Mouse (Mus musculus) forebrain, embryonic 12.5 days (tissue): ENCODE data around the gene Tmem235. TPM values are rescaled to one million over a fixed set of nuclear protein-coding genes. Genes with fewer than 3 reads are reported as not detected.
A peak's percentile ranks its signal among the peaks of the same experiment; 100 is the strongest.

ENCODE experiments used
- ATAC-seq: fragments of 200-750 bp; cut with Nextera tagmentation; 2 replicates; pipeline ENCODE4 v1.8.0; 2017; ENCODE audit warnings: moderate TSS enrichment; ENCODE audit not compliant: low FRiP score
- H3K27ac ChIP-seq: fragments of 300-500 bp; sonication (generic); 2 replicates; pipeline ENCODE4 v1.5.1; 2016; ENCODE audit warnings: mild to moderate bottlenecking
- H3K27me3 ChIP-seq: fragments of 300-500 bp; sonication (generic); 2 replicates; pipeline ENCODE4 v1.6.1; 2016; ENCODE audit warnings: mild to moderate bottlenecking
- H3K36me3 ChIP-seq: fragments of 300-500 bp; sonication (generic); replicated peaks from 2 replicates; pipeline ENCODE4 v1.6.1; 2016; ENCODE audit warnings: mild to moderate bottlenecking
- H3K4me1 ChIP-seq: fragments of 300-500 bp; sonication (generic); 2 replicates; pipeline ENCODE4 v1.6.1; 2016
- H3K4me2 ChIP-seq: fragments of 300-500 bp; sonication (generic); 2 replicates; pipeline ENCODE4 v1.6.1; 2016; ENCODE audit warnings: mild to moderate bottlenecking, moderate library complexity
- H3K4me3 ChIP-seq: fragments of 300-500 bp; sonication (generic); replicated peaks from 2 replicates; pipeline ENCODE4 v1.5.1; 2016; ENCODE audit warnings: mild to moderate bottlenecking
- H3K9ac ChIP-seq: fragments of 300-500 bp; sonication (generic); 2 replicates; pipeline ENCODE4 v1.6.1; 2016; ENCODE audit warnings: mild to moderate bottlenecking
- H3K9me3 ChIP-seq: fragments of 300-500 bp; sonication (generic); 2 replicates; pipeline ENCODE4 v1.6.1; 2016
- WGBS: fragments of 180-500 bp; shearing (Covaris S2); methylation state at CpG from one replicate; pipeline ENCODE4 v1.1.7; 2016; 5-methylcytosine and 5-hydroxymethylcytosine counted together
- polyA plus RNA-seq: library from polyadenylated mRNA; unstranded; fragments of >200 nt; fragmentation: Nextera tagmentation; extraction: Ambion mirVana; gene quantifications from 2 replicates; pipeline ENCODE4 v1.2.1, GENCODE M21; 2016

The Tmem235 gene
- polyA plus RNA-seq, 1 experiment from 2014 or later = not detected

- Histone ChIP-seq H3K9ac (peak within 1 kb of the TSS; percentile 64), H3K4me3 (peak within 1 kb of the TSS; percentile 62), H3K9me3 (no peaks in the 10 kb centered on the region), H3K27me3 (peaks cover 24% of the 10 kb centered on the region), H3K27ac (no peak within 1 kb of the TSS), H3K4me1 (peaks cover 24% of the 10 kb centered on the region), H3K36me3 (no peaks in the 10 kb centered on the region), H3K4me2 (peak within 1 kb of the TSS; percentile 92)
- ATAC-seq = peak; percentile 85
- under 1% methylated on average over 51 of the region's 51 CpGs for WGBS
Observed at GRCm38 (mm10) chr11:117872861-117873608, 12.5 kb downstream of the Tmem235 start, which contains the start of gene Tha1. Gene Tha1 (minus strand): TSS chr11:117873481.

- peaks cover 37% of the 10 kb centered on the region for H3K4me1 ChIP-seq
Observed at GRCm38 (mm10) chr11:117874419-117874818, 13.9 kb downstream of the Tmem235 start.

GRCm38 (mm10) chr11:117875681-117876080, 15.1 kb downstream of the Tmem235 start:
- H3K27me3 ChIP-seq = peaks cover 41% of the 10 kb centered on the region
- peaks cover 37% of the 10 kb centered on the region for H3K4me1 ChIP-seq
- no peaks in the 10 kb centered on the region for H3K36me3 ChIP-seq
- ATAC-seq = no peak
- 11% methylated on average over 6 of the region's 6 CpGs for WGBS
- no peak overlapping the region for H3K4me3 ChIP-seq
- H3K4me2 ChIP-seq = no peak overlapping the region
- no peak overlapping the region for H3K9ac ChIP-seq
- no peak overlapping the region for H3K27ac ChIP-seq
- no peaks in the 10 kb centered on the region for H3K9me3 ChIP-seq

More at GRCm38 (mm10) chr11:117874419-117874818, 13.9 kb downstream of the Tmem235 start:
- Histone ChIP-seq H3K9ac (no peak overlapping the region), H3K36me3 (no peaks in the 10 kb centered on the region), H3K4me2 (no peak overlapping the region), H3K27ac (no peak overlapping the region), H3K9me3 (no peaks in the 10 kb centered on the region), H3K4me3 (no peak overlapping the region), H3K27me3 (peaks cover 28% of the 10 kb centered on the region)
- WGBS = 60% methylated on average over 4 of the region's 4 CpGs
- no peak for ATAC-seq

- Histone ChIP-seq H3K27me3 (peaks cover 45% of the 10 kb centered on the region), H3K27ac (peak overlapping the region; percentile 57; the same call in 1 of the 2 replicates)
Observed at GRCm38 (mm10) chr11:117877917-117878745, 17.6 kb downstream of the Tmem235 start.

GRCm38 (mm10) chr11:117878892-117879291, 18.3 kb downstream of the Tmem235 start:
- no peaks in the 10 kb centered on the region for H3K9me3 ChIP-seq
- ATAC-seq = no peak
- peak overlapping the region; percentile 57; the same call in 1 of the 2 replicates for H3K27ac ChIP-seq
- WGBS = 10% methylated on average over 8 of the region's 8 CpGs
- H3K27me3 ChIP-seq = peaks cover 49% of the 10 kb centered on the region
- H3K9ac ChIP-seq = 0 out of 2 replicates have a peak overlapping the region, but pooled peaks have one; percentile 42
- H3K4me2 ChIP-seq = peak overlapping the region; percentile 15; the same call in 1 of the 2 replicates
- peaks cover 36% of the 10 kb centered on the region for H3K4me1 ChIP-seq
- no peak overlapping the region for H3K4me3 ChIP-seq
- H3K36me3 ChIP-seq = no peaks in the 10 kb centered on the region

More at GRCm38 (mm10) chr11:117877917-117878745, 17.6 kb downstream of the Tmem235 start:
- ATAC-seq = peak; percentile 61; the same call in 1 of the 2 replicates
- Histone ChIP-seq H3K9me3 (no peaks in the 10 kb centered on the region), H3K4me3 (no peak overlapping the region), H3K36me3 (no peaks in the 10 kb centered on the region), H3K9ac (0 out of 2 replicates have a peak overlapping the region, but pooled peaks have one; percentile 42), H3K4me2 (peak overlapping the region; percentile 15; the same call in 1 of the 2 replicates), H3K4me1 (peaks cover 39% of the 10 kb centered on the region)
- 31% methylated on average over 13 of the region's 13 CpGs for WGBS

GRCm38 (mm10) chr11:117879676-117880075, 19.1 kb downstream of the Tmem235 start:
- no peak overlapping the region for H3K27ac ChIP-seq
- no peaks in the 10 kb centered on the region for H3K9me3 ChIP-seq
- H3K4me1 ChIP-seq = peaks cover 36% of the 10 kb centered on the region
- ATAC-seq = no peak
- no peak overlapping the region for H3K4me2 ChIP-seq
- H3K4me3 ChIP-seq = no peak overlapping the region
- WGBS = 70% methylated on average over 6 of the region's 6 CpGs
- peaks cover 57% of the 10 kb centered on the region for H3K27me3 ChIP-seq
- no peaks in the 10 kb centered on the region for H3K36me3 ChIP-seq
- H3K9ac ChIP-seq = no peak overlapping the region

GRCm38 (mm10) chr11:117880336-117880976, 19.9 kb downstream of the Tmem235 start:
- H3K4me1 ChIP-seq = peaks cover 35% of the 10 kb centered on the region
- peaks cover 63% of the 10 kb centered on the region for H3K27me3 ChIP-seq
- H3K9ac ChIP-seq = no peak overlapping the region
- no peak for ATAC-seq
- no peak overlapping the region for H3K4me3 ChIP-seq
- H3K36me3 ChIP-seq = no peaks in the 10 kb centered on the region
- no peaks in the 10 kb centered on the region for H3K9me3 ChIP-seq
- 90% methylated on average over 9 of the region's 9 CpGs for WGBS
- no peak overlapping the region for H3K27ac ChIP-seq
- H3K4me2 ChIP-seq = no peak overlapping the region

GRCm38 (mm10) chr11:117880977-117881358, 20.4 kb downstream of the Tmem235 start:
- Histone ChIP-seq H3K27me3 (peaks cover 65% of the 10 kb centered on the region), H3K27ac (no peak overlapping the region)

GRCm38 (mm10) chr11:117881787-117882186, 21.2 kb downstream of the Tmem235 start:
- no peak for ATAC-seq
- peaks cover 73% of the 10 kb centered on the region for H3K27me3 ChIP-seq
- WGBS = 17% methylated on average over 8 of the region's 8 CpGs
- H3K27ac ChIP-seq = no peak overlapping the region
- H3K4me2 ChIP-seq = no peak overlapping the region
- H3K4me3 ChIP-seq = no peak overlapping the region
- no peaks in the 10 kb centered on the region for H3K36me3 ChIP-seq
- H3K9me3 ChIP-seq = no peaks in the 10 kb centered on the region
- H3K4me1 ChIP-seq = peaks cover 32% of the 10 kb centered on the region
- no peak overlapping the region for H3K9ac ChIP-seq

More at GRCm38 (mm10) chr11:117880977-117881358, 20.4 kb downstream of the Tmem235 start:
- Histone ChIP-seq H3K4me3 (no peak overlapping the region), H3K36me3 (no peaks in the 10 kb centered on the region), H3K9ac (no peak overlapping the region), H3K4me1 (peaks cover 32% of the 10 kb centered on the region), H3K9me3 (no peaks in the 10 kb centered on the region), H3K4me2 (no peak overlapping the region)
- ATAC-seq = no peak
- WGBS = 84% methylated on average over 6 of the region's 6 CpGs

GRCm38 (mm10) chr11:117882208-117882607, 21.7 kb downstream of the Tmem235 start:
- WGBS = 82% methylated on average over 1 of the region's 1 CpGs
- Histone ChIP-seq H3K9me3 (no peaks in the 10 kb centered on the region), H3K27me3 (peaks cover 75% of the 10 kb centered on the region)

GRCm38 (mm10) chr11:117886000-117886399, 25.4 kb downstream of the Tmem235 start:
- Histone ChIP-seq H3K4me1 (peaks cover 44% of the 10 kb centered on the region), H3K27ac (no peak overlapping the region)

More at GRCm38 (mm10) chr11:117882208-117882607, 21.7 kb downstream of the Tmem235 start:
- Histone ChIP-seq H3K4me1 (peaks cover 32% of the 10 kb centered on the region), H3K36me3 (no peaks in the 10 kb centered on the region), H3K4me2 (no peak overlapping the region), H3K4me3 (no peak overlapping the region), H3K27ac (no peak overlapping the region), H3K9ac (no peak overlapping the region)
- ATAC-seq = no peak

More at GRCm38 (mm10) chr11:117886000-117886399, 25.4 kb downstream of the Tmem235 start:
- Histone ChIP-seq H3K27me3 (peaks cover 88% of the 10 kb centered on the region), H3K36me3 (no peaks in the 10 kb centered on the region), H3K9me3 (no peaks in the 10 kb centered on the region), H3K4me2 (no peak overlapping the region), H3K4me3 (no peak overlapping the region), H3K9ac (no peak overlapping the region)
- 71% methylated on average over 5 of the region's 5 CpGs for WGBS
- ATAC-seq = no peak
